Mouse (Mus musculus): ENCODE data around the gene Acsl1. TPM values are rescaled to one million over a fixed set of nuclear protein-coding genes. Genes with fewer than 3 reads are reported as not detected.

Acsl1 gene
- polyA plus RNA-seq, 1 experiment, result 13.2 TPM

GRCm38 (mm10) chr8:46547245-46547644, 76.4 kb downstream of the Acsl1 start:
- TF ChIP-seq CTCF (IDR thresholded peaks at IDR 0.05; ENCODE audit: extremely low read depth, insufficient read depth, insufficient read length, insufficient replicate concordance), result peak; percentile 14; the same call in 1 of the 2 replicates
- TF ChIP-seq POLR2A (IDR thresholded peaks at IDR 0.05; ENCODE audit: low read depth, low read length), result no peak
- H3K36me3 ChIP-seq (ENCODE audit: control insufficient read depth, insufficient read depth, low read length), result no peaks in the 10 kb centered on the region
- no peaks in the 10 kb centered on the region for H3K27me3 ChIP-seq (ENCODE audit: control insufficient read depth, insufficient read depth, low read length)
- H3K27ac ChIP-seq (ENCODE audit: insufficient read depth, low read length), result no peak overlapping the region; the same call in 1 of the 2 replicates
- H3K4me1 ChIP-seq (ENCODE audit: control insufficient read depth, insufficient read depth, insufficient read length), result no peaks in the 10 kb centered on the region
- WGBS, result 26% methylated on average over 4 of the region's 4 CpGs
- peak in 1 of 2 experiments; percentile 43 for DNase-seq (ENCODE audit: low read depth in 1 of 2, low spot score in 2 of 2)
- H3K4me3 ChIP-seq (ENCODE audit: extremely low read depth, insufficient read depth, insufficient read length), result no peak overlapping the region

DNA sequence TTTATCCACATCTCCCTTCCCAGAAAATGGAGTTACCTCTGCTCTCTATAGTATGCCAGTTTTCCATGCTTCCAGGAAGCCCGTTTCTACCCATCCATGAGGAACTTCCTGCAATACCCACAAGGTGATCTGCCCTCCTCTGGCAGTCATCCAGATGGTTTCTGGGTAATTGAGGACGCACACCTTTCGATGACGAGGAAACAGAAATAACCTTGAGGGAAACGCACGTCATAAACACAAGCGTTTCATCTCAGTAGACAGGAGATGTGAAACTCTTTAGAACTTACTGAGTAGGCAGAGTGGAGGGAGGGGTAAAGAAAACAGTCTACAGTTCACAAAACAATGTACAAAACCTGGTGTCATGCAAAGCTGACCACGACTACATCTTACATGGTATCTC, 79.2 kb downstream of the Acsl1 start:
- Histone ChIP-seq H3K27me3 (ENCODE audit: control insufficient read depth, insufficient read depth, low read length) (no peaks in the 10 kb centered on the region), H3K4me3 (ENCODE audit: extremely low read depth, insufficient read depth, insufficient read length) (no peak overlapping the region), H3K4me1 (ENCODE audit: control insufficient read depth, insufficient read depth, insufficient read length) (no peaks in the 10 kb centered on the region), H3K36me3 (ENCODE audit: control insufficient read depth, insufficient read depth, low read length) (no peaks in the 10 kb centered on the region), H3K27ac (ENCODE audit: insufficient read depth, low read length) (no peak overlapping the region)
- DNase-seq (ENCODE audit: low read depth in 1 of 2, low spot score in 2 of 2), result peak in 1 of 2 experiments; percentile 64
- WGBS, result 41% methylated on average over 8 of the region's 8 CpGs
- TF ChIP-seq CTCF (IDR thresholded peaks at IDR 0.05; ENCODE audit: extremely low read depth, insufficient read depth, insufficient read length, insufficient replicate concordance) (no peak), POLR2A (IDR thresholded peaks at IDR 0.05; ENCODE audit: low read depth, low read length) (no peak)

DNA sequence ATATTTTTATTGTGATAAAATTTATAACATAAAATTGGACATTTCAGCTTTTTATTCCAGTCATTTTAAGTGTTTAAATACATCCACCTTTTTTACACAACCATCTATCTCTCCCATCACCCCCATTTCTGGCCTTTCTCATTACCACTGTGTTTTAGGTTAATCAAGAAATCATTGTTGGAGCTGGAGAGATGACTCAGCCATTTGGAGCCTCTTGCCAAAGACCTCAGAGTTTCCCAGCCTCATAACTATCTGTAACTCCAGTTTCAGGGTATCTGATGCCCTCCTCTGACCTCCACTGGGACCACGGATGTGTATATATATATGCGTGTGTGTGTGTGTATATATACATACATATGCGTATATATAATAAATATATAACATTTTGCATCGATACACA, 80.2 kb downstream of the Acsl1 start:
- no peak for DNase-seq (ENCODE audit: low read depth in 1 of 2, low spot score in 2 of 2)
- Histone ChIP-seq H3K4me1 (ENCODE audit: control insufficient read depth, insufficient read depth, insufficient read length) (no peaks in the 10 kb centered on the region), H3K27ac (ENCODE audit: insufficient read depth, low read length) (no peak overlapping the region), H3K36me3 (ENCODE audit: control insufficient read depth, insufficient read depth, low read length) (no peaks in the 10 kb centered on the region), H3K27me3 (ENCODE audit: control insufficient read depth, insufficient read depth, low read length) (no peaks in the 10 kb centered on the region), H3K4me3 (ENCODE audit: extremely low read depth, insufficient read depth, insufficient read length) (peak overlapping the region; percentile 74; the same call in 1 of the 2 replicates)
- WGBS, result 39% methylated on average over 4 of the region's 4 CpGs
- no peak for TF ChIP-seq POLR2A (IDR thresholded peaks at IDR 0.05; ENCODE audit: low read depth, low read length)

GRCm38 (mm10) chr8:46551615-46552440, 81.0 kb downstream of the Acsl1 start, which contains the start of gene Cenpu:
Cenpu (plus strand) TSS chr8:46552028.
- WGBS, result under 1% methylated on average over 50 of the region's 50 CpGs
- no peaks in the 10 kb centered on the region for H3K4me1 ChIP-seq (ENCODE audit: control insufficient read depth, insufficient read depth, insufficient read length)

GRCm38 (mm10) chr8:46552441-46552765, 81.6 kb downstream of the Acsl1 start:
- DNase-seq (ENCODE audit: low read depth in 1 of 2, low spot score in 2 of 2), result no peak
- TF ChIP-seq CTCF (IDR thresholded peaks at IDR 0.05; ENCODE audit: extremely low read depth, insufficient read depth, insufficient read length, insufficient replicate concordance) (no peak), POLR2A (IDR thresholded peaks at IDR 0.05; ENCODE audit: low read depth, low read length) (no peak)
- no peaks in the 10 kb centered on the region for H3K27me3 ChIP-seq (ENCODE audit: control insufficient read depth, insufficient read depth, low read length)
- H3K4me1 ChIP-seq (ENCODE audit: control insufficient read depth, insufficient read depth, insufficient read length), result no peaks in the 10 kb centered on the region
- no peak overlapping the region for H3K27ac ChIP-seq (ENCODE audit: insufficient read depth, low read length)
- no peaks in the 10 kb centered on the region for H3K36me3 ChIP-seq (ENCODE audit: control insufficient read depth, insufficient read depth, low read length)
- H3K4me3 ChIP-seq (ENCODE audit: extremely low read depth, insufficient read depth, insufficient read length), result peak overlapping the region; percentile 70; the same call in 1 of the 2 replicates
- WGBS, result 2% methylated on average over 10 of the region's 10 CpGs

More at GRCm38 (mm10) chr8:46551615-46552440, 81.0 kb downstream of the Acsl1 start, which contains the start of gene Cenpu:
- H3K27me3 ChIP-seq (ENCODE audit: control insufficient read depth, insufficient read depth, low read length), result no peaks in the 10 kb centered on the region
- TF ChIP-seq CTCF (IDR thresholded peaks at IDR 0.05; ENCODE audit: extremely low read depth, insufficient read depth, insufficient read length, insufficient replicate concordance) (no peak), POLR2A (IDR thresholded peaks at IDR 0.05; ENCODE audit: low read depth, low read length) (peak; percentile 39; the same call in 1 of the 2 replicates)
- peak within 1 kb of the TSS; percentile 74 for H3K4me3 ChIP-seq (ENCODE audit: extremely low read depth, insufficient read depth, insufficient read length)
- no peaks in the 10 kb centered on the region for H3K36me3 ChIP-seq (ENCODE audit: control insufficient read depth, insufficient read depth, low read length)
- peak; percentile 97 to 98 for DNase-seq (ENCODE audit: low read depth in 1 of 2, low spot score in 2 of 2)
- peak within 1 kb of the TSS; percentile 51 for H3K27ac ChIP-seq (ENCODE audit: insufficient read depth, low read length)

GRCm38 (mm10) chr8:46559428-46559827, 88.6 kb downstream of the Acsl1 start:
- Histone ChIP-seq H3K4me3 (ENCODE audit: extremely low read depth, insufficient read depth, insufficient read length) (no peak overlapping the region), H3K27me3 (ENCODE audit: control insufficient read depth, insufficient read depth, low read length) (no peaks in the 10 kb centered on the region), H3K4me1 (ENCODE audit: control insufficient read depth, insufficient read depth, insufficient read length) (no peaks in the 10 kb centered on the region), H3K36me3 (ENCODE audit: control insufficient read depth, insufficient read depth, low read length) (no peaks in the 10 kb centered on the region), H3K27ac (ENCODE audit: insufficient read depth, low read length) (no peak overlapping the region)
- DNase-seq (ENCODE audit: low read depth in 1 of 2, low spot score in 2 of 2), result no peak
- TF ChIP-seq POLR2A (IDR thresholded peaks at IDR 0.05; ENCODE audit: low read depth, low read length) (no peak), CTCF (IDR thresholded peaks at IDR 0.05; ENCODE audit: extremely low read depth, insufficient read depth, insufficient read length, insufficient replicate concordance) (0 out of 2 replicates have a peak, but pooled peaks have one; percentile 18)
- WGBS, result 68% methylated on average over 6 of the region's 6 CpGs

GRCm38 (mm10) chr8:46562333-46562732, 91.5 kb downstream of the Acsl1 start:
- Histone ChIP-seq H3K27me3 (ENCODE audit: control insufficient read depth, insufficient read depth, low read length) (no peaks in the 10 kb centered on the region), H3K4me1 (ENCODE audit: control insufficient read depth, insufficient read depth, insufficient read length) (no peaks in the 10 kb centered on the region), H3K4me3 (ENCODE audit: extremely low read depth, insufficient read depth, insufficient read length) (no peak overlapping the region), H3K36me3 (ENCODE audit: control insufficient read depth, insufficient read depth, low read length) (no peaks in the 10 kb centered on the region), H3K27ac (ENCODE audit: insufficient read depth, low read length) (no peak overlapping the region)
- no peak for DNase-seq (ENCODE audit: low read depth in 1 of 2, low spot score in 2 of 2)
- TF ChIP-seq POLR2A (IDR thresholded peaks at IDR 0.05; ENCODE audit: low read depth, low read length) (no peak), CTCF (IDR thresholded peaks at IDR 0.05; ENCODE audit: extremely low read depth, insufficient read depth, insufficient read length, insufficient replicate concordance) (no peak)
- 94% methylated on average over 16 of the region's 16 CpGs for WGBS

All from spleen, adult 2 months (tissue).